Mouse (Mus musculus): ENCODE measurements around the gene Eea1.

- TF ChIP-seq CTCF (IDR thresholded peaks at IDR 0.05; ENCODE audit: control insufficient read depth, insufficient read depth, low read length) (no peak), POLR2A (IDR thresholded peaks at IDR 0.05; ENCODE audit: borderline replicate concordance, control insufficient read depth, low read depth, low read length) (no peak)
Measured at GRCm38 (mm10) chr10:95991176-95991575, 50.7 kb downstream of the Eea1 start.

All from bone marrow, adult 2 months (tissue).